Mouse (Mus musculus): ENCODE data around the gene Gbf1. TPM values are rescaled to one million over a fixed set of nuclear protein-coding genes. Genes with fewer than 3 reads are reported as not detected.
"Not testable (repeated sequence)": the region's sequence is repeated elsewhere in the genome, so short reads cannot be mapped to it uniquely, and the experiment has no call there.

Gbf1 gene
- polyA plus RNA-seq, 1 experiment from 2014 or later: 32.9 TPM

DNA sequence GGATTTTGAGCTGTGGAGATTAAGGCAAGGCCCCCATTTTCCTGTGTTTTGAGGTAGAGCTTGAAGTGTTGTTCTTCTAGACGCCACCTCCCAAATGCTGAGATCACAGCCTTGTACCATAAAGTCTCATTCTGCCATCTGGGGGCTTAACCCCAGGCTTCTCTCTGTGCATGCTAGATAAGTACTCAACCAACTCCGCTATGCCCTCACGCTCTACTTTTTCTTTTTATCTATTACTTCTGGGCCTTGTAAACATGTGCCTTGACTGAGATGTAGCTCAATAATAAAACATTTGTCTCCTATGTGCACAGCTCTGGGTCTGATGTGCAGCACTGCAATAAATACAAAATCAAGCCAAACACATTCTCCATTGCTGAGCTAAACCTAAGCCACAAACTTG is 32.9 kb upstream of the Gbf1 start:
- Histone ChIP-seq H3K9ac (ENCODE audit: low read depth, low read length) (no peak overlapping the region), H3K36me3 (ENCODE audit: insufficient read depth, low read length) (no peaks in the 10 kb centered on the region), H3K9me3 (replicated peaks; ENCODE audit: low read length) (no peaks in the 10 kb centered on the region), H3K4me1 (replicated peaks; ENCODE audit: insufficient read depth, low read length) (no peaks in the 10 kb centered on the region), H3K4me2 (ENCODE audit: low read length) (no peak overlapping the region), H3K4me3 (replicated peaks; ENCODE audit: low read depth, low read length) (no peak overlapping the region), H3K27me3 (ENCODE audit: insufficient read depth, low read length) (no peaks in the 10 kb centered on the region), H3K27ac (no peak overlapping the region)
- ATAC-seq (replicated peaks; ENCODE audit: low FRiP score, low read depth): no peak
- DNase-seq (ENCODE audit: low spot score): no peak
- WGBS: 84% methylated on average over 3 of the region's 3 CpGs
- TF ChIP-seq CTCF (IDR thresholded peaks at IDR 0.05; ENCODE audit: low read depth): no peak

DNA sequence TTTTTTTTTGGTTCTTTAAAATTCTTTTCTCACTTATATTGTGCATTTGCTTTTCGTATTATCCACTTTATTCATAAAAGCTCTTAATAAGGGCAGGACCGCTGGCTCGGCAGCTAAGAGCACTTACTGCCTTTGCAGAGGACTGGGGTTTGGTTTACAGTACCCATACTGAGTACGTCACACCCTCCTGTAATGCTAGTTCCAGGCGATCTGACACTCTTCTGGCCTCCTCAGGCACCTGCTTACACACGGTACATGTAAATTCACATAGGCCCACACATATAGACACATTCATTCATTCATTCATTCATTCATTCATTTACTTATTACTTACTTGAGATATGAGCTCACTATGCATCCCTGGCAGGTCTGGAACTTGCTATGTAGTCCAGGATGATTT is 31.4 kb upstream of the Gbf1 start:
- Histone ChIP-seq H3K9ac (ENCODE audit: low read depth, low read length) (no peak overlapping the region), H3K4me1 (replicated peaks; ENCODE audit: insufficient read depth, low read length) (no peaks in the 10 kb centered on the region), H3K27ac (no peak overlapping the region), H3K27me3 (ENCODE audit: insufficient read depth, low read length) (no peaks in the 10 kb centered on the region), H3K36me3 (ENCODE audit: insufficient read depth, low read length) (no peaks in the 10 kb centered on the region), H3K4me2 (ENCODE audit: low read length) (no peak overlapping the region), H3K9me3 (replicated peaks; ENCODE audit: low read length) (no peaks in the 10 kb centered on the region), H3K4me3 (replicated peaks; ENCODE audit: low read depth, low read length) (no peak overlapping the region)
- 80% methylated on average over 6 of the region's 6 CpGs for WGBS
- DNase-seq (ENCODE audit: low spot score) (no peak), ATAC-seq (replicated peaks; ENCODE audit: low FRiP score, low read depth) (no peak)
- no peak for TF ChIP-seq CTCF (IDR thresholded peaks at IDR 0.05; ENCODE audit: low read depth)

- WGBS: 85% methylated on average over 3 of the region's 3 CpGs
Measured at GRCm38 (mm10) chr19:46123876-46124275, 28.4 kb upstream of the Gbf1 start.

GRCm38 (mm10) chr19:46124651-46125050 is 27.7 kb upstream of the Gbf1 start:
- DNase-seq (ENCODE audit: low spot score) (no peak), ATAC-seq (replicated peaks; ENCODE audit: low FRiP score, low read depth) (no peak)
- TF ChIP-seq CTCF (IDR thresholded peaks at IDR 0.05; ENCODE audit: low read depth): no peak

More at GRCm38 (mm10) chr19:46123876-46124275, 28.4 kb upstream of the Gbf1 start:
- no peak overlapping the region for H3K4me3 ChIP-seq (replicated peaks; ENCODE audit: low read depth, low read length)
- TF ChIP-seq CTCF (IDR thresholded peaks at IDR 0.05; ENCODE audit: low read depth): no peak
- no peak overlapping the region for H3K9ac ChIP-seq (ENCODE audit: low read depth, low read length)
- H3K4me2 ChIP-seq (ENCODE audit: low read length): no peak overlapping the region
- no peak overlapping the region for H3K27ac ChIP-seq
- ATAC-seq (replicated peaks; ENCODE audit: low FRiP score, low read depth) (no peak), DNase-seq (ENCODE audit: low spot score) (no peak)
- H3K27me3 ChIP-seq (ENCODE audit: insufficient read depth, low read length): no peaks in the 10 kb centered on the region
- no peaks in the 10 kb centered on the region for H3K9me3 ChIP-seq (replicated peaks; ENCODE audit: low read length)
- H3K4me1 ChIP-seq (replicated peaks; ENCODE audit: insufficient read depth, low read length): no peaks in the 10 kb centered on the region
- no peaks in the 10 kb centered on the region for H3K36me3 ChIP-seq (ENCODE audit: insufficient read depth, low read length)

GRCm38 (mm10) chr19:46126301-46126700 is 26.0 kb upstream of the Gbf1 start:
- no peak overlapping the region for H3K27ac ChIP-seq
- 0 out of 2 replicates have a peak, but pooled peaks cover 6% of the 10 kb centered on the region for H3K27me3 ChIP-seq (ENCODE audit: insufficient read depth, low read length)
- H3K4me1 ChIP-seq (replicated peaks; ENCODE audit: insufficient read depth, low read length): no peaks in the 10 kb centered on the region
- ATAC-seq (replicated peaks; ENCODE audit: low FRiP score, low read depth) (no peak), DNase-seq (ENCODE audit: low spot score) (no peak)
- WGBS: 82% methylated on average over 4 of the region's 4 CpGs
- no peak overlapping the region for H3K4me2 ChIP-seq (ENCODE audit: low read length)
- no peaks in the 10 kb centered on the region for H3K36me3 ChIP-seq (ENCODE audit: insufficient read depth, low read length)
- TF ChIP-seq CTCF (IDR thresholded peaks at IDR 0.05; ENCODE audit: low read depth): no peak
- no peaks in the 10 kb centered on the region for H3K9me3 ChIP-seq (replicated peaks; ENCODE audit: low read length)
- no peak overlapping the region for H3K4me3 ChIP-seq (replicated peaks; ENCODE audit: low read depth, low read length)
- H3K9ac ChIP-seq (ENCODE audit: low read depth, low read length): no peak overlapping the region

More at GRCm38 (mm10) chr19:46124651-46125050, 27.7 kb upstream of the Gbf1 start:
- no peak overlapping the region for H3K27ac ChIP-seq
- H3K36me3 ChIP-seq (ENCODE audit: insufficient read depth, low read length): no peaks in the 10 kb centered on the region
- H3K4me3 ChIP-seq (replicated peaks; ENCODE audit: low read depth, low read length): no peak overlapping the region
- H3K27me3 ChIP-seq (ENCODE audit: insufficient read depth, low read length): no peaks in the 10 kb centered on the region
- H3K4me2 ChIP-seq (ENCODE audit: low read length): no peak overlapping the region
- H3K9me3 ChIP-seq (replicated peaks; ENCODE audit: low read length): no peaks in the 10 kb centered on the region
- H3K4me1 ChIP-seq (replicated peaks; ENCODE audit: insufficient read depth, low read length): no peaks in the 10 kb centered on the region
- no peak overlapping the region for H3K9ac ChIP-seq (ENCODE audit: low read depth, low read length)

DNA sequence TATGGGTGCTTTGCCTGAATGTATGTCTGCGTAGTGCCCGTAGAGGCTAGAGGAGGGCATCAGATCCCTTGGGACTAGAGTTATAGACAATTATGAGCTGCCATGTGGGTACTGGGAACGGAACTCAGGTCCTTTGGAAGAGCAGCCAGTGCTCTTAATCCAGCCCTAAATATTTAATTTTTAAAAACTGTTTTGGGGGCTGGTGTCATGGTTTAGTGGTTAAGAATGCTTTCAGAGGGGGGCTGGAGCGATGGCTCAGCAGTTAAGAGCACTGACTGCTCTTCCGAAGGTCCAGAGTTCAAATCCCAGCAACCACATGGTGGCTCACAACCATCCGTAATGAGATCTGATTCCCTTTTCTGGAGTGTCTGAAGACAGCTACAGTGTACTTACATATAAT is 22.6 kb upstream of the Gbf1 start:
- peaks cover 24% of the 10 kb centered on the region for H3K27me3 ChIP-seq (ENCODE audit: insufficient read depth, low read length)
- WGBS: 76% methylated on average over 6 of the region's 6 CpGs
- not testable (repeated sequence) for H3K36me3 ChIP-seq (ENCODE audit: insufficient read depth, low read length); H3K9me3 ChIP-seq (replicated peaks; ENCODE audit: low read length); H3K27ac ChIP-seq; H3K4me2 ChIP-seq (ENCODE audit: low read length); DNase-seq (ENCODE audit: low spot score); H3K4me1 ChIP-seq (replicated peaks; ENCODE audit: insufficient read depth, low read length); H3K9ac ChIP-seq (ENCODE audit: low read depth, low read length); H3K4me3 ChIP-seq (replicated peaks; ENCODE audit: low read depth, low read length); ATAC-seq (replicated peaks; ENCODE audit: low FRiP score, low read depth)

DNA sequence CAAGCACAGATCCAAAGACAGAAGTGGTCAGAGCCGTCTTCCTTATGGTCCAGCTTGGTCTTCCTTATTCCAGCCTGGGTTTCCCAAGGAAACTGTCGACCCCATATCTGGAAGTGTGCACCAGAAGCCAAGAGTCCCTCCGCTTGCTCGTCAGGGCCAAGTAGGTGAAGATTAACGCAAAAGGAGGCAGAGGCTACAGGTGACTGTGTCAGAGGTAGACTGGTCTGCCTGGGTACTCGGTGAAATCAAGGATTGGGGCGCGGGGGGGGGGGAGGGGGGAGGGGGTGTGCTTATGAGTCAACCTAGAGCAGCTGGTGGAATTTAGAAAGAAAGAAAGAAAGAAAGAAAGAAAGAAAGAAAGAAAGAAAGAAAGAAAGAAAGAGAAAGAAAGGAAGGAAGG is 21.0 kb upstream of the Gbf1 start:
- ATAC-seq (replicated peaks; ENCODE audit: low FRiP score, low read depth): no peak
- no peak for TF ChIP-seq CTCF (IDR thresholded peaks at IDR 0.05; ENCODE audit: low read depth)
- H3K9me3 ChIP-seq (replicated peaks; ENCODE audit: low read length): no peaks in the 10 kb centered on the region
- no peak for DNase-seq (ENCODE audit: low spot score)
- H3K9ac ChIP-seq (ENCODE audit: low read depth, low read length): no peak overlapping the region
- H3K36me3 ChIP-seq (ENCODE audit: insufficient read depth, low read length): no peaks in the 10 kb centered on the region
- peaks cover 12% of the 10 kb centered on the region; the same call in 1 of the 2 replicates for H3K4me1 ChIP-seq (replicated peaks; ENCODE audit: insufficient read depth, low read length)
- H3K27me3 ChIP-seq (ENCODE audit: insufficient read depth, low read length): peaks cover 28% of the 10 kb centered on the region
- H3K4me3 ChIP-seq (replicated peaks; ENCODE audit: low read depth, low read length): peak overlapping the region; percentile 24
- no peak overlapping the region for H3K27ac ChIP-seq
- peak overlapping the region; percentile 46 for H3K4me2 ChIP-seq (ENCODE audit: low read length)
- 4% methylated on average over 7 of the region's 8 CpGs for WGBS

Measured in kidney, postnatal 0 days (tissue).